Mouse (Mus musculus): ENCODE measurements at regions not wholly inside any gene's neighbourhood (a gene's known extent, or its start where the extent isn't known, plus 50 kb on each side); places are given as distances from the start of the nearest gene placed in this dataset.

DNA sequence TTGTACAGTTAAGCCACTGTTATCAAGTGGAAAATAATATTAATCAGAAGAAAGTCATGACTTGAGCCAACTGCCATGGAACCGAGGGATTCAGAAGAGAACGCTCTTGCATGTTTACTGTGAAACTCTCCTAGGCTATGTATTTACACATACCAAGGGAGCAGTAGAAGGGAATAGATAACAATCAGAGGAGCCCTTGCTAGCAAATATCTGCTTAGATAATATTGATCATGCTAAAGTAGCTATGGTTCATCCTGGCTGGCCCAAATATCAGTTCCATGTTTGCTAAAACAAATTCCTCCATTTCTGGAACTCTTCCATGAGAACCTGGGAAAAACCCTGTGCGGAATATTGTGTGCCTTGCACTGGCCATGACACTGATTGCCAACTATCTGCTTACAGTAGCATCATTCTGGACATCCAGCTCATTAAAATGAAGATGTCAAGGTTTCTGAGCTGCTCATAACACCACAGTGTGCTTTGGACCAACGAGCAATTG, 179.5 kb upstream of the Tmem72 start:
- DNase-seq, result no peak
- intact Hi-C loops (cut with DNase I), result no loop called here

DNA sequence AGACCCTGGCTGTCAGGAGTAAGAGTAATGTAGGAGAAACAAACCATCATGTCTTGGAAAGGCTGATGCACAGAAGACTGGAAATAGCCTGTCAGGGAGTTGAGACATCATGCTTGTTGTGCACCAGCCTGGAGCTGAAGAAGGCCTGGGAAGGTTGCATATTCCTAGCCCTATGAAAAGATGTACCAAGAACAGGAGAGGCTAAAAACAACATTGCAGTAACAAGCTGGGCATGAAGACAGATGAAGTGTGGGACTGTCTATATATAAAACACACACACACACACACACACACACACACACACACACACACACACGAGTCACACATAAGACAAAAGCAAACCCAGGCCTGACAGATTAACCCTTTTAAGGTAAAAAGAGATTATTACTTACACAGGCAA, 185.1 kb upstream of the Tmem72 start:
- no peak for DNase-seq
- intact Hi-C loops (cut with DNase I), result no loop called here

DNA sequence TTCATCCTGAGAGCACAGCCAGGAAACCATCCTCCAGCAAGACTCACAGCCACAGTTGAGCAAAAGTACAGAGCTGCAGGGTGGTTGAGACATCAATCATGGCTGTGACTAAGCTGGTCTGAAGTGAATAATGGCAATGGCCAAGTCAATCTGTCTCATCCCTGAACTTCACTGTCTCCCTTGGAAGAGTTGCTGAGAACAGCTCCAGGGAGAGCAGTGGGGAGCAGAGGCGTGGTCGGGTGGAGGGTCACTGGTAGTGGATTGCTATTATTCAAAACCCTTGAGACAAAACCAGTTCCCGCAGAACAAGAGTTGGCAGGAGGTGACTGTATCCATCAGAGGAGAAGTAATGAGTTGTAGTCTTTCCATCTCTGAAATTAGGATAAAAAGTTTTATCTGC, 185.7 kb upstream of the Tmem72 start:
- no peak for DNase-seq
- intact Hi-C loops (cut with DNase I), result no loop called here

DNA sequence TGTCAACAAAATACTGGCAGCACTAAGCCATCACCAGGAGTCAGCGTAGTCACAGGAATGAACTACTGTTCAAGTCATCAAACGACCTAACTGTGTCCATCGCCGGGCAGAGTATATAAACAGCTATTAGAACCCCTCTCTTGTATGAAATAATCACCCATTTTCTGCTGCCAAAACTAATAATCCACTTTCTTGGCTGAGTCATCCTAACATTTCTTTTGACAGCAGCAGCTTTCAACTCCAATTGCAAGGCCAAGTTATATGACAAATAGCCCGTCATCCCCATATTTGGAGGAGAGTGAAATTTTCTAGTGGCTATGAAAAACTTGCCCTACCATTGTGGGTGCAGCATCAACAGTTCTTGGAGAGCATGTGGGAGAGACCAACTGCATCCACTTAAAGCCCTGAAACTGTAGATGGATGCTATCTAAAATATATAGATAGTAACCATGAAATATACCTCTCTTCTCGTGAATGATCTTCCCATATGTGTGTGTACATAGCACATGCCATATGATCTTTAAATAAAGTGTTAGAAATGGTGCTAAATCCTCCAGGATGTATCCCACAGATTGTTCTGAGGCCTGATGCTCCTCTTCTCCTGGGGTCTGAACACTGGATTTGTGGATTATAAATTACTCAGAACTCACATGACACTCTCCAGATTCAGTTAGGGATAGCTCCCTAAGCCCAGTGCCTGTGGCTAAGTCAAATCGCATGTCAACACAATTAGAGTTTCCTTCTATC, 189.9 kb upstream of the Tmem72 start:
- DNase-seq, result no peak
- intact Hi-C loops (cut with DNase I), result no loop called here

DNA sequence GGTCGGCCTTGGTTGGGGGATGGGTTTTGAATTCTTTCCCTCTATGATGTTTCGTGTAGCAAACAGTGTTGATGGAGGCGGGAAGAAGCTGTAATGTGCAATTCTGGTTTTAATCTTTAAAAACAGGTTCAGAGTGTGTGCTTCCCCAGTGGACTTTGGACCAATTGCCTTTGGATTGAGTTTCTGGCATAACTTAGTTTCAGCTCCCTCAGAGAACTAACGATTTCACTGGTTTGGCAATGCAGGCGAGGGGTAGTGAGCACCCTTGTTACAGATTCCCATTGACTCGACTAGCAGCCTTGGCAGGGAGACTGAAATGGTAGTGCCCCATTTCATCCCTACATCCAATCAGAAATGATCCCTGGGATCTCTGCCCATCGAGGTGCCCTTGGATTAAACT, 193.9 kb upstream of the Tmem72 start:
- intact Hi-C loops (cut with DNase I), result no loop called here
- DNase-seq, result no peak

DNA sequence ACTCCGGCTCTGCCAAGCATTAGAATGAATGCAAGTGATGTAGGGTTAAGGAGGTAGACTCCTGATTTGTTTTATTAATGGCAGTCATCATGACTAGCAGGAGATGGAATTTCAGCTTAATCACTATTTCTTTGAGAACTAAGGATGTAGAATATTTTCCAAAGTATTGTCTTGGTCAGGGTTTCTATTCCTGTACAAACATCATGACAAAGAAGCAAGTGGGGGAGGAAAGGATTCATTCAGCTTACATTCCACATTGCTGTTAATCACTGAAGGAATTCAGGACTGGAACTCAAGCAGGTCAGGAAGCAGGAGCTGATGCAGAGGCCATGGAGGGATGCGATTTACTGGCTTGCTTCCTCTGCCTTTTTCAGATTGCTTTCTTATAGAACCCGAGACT, 195.4 kb upstream of the Tmem72 start:
- intact Hi-C loops (cut with DNase I), result no loop called here
- DNase-seq, result no peak

DNA sequence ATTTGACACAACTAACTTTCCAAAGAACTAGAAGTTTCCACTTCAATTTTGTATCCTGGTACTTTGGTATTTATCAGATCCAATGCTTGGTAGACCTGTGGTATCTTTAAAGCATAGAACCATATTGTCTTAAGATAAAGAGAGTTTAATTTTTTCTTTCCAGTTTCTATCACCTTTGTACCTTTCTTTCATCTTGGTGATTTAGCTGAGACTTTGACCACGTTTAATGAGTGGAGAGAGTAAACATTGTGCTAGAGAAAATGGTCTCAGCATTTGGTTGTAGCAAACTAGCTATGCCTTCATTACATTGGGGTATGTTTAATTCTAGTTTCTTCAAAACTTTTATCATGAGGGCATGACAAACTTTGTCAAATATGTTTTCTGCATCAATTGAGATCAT, 197.4 kb upstream of the Tmem72 start:
- DNase-seq, result no peak
- intact Hi-C loops (cut with DNase I), result no loop called here

DNA sequence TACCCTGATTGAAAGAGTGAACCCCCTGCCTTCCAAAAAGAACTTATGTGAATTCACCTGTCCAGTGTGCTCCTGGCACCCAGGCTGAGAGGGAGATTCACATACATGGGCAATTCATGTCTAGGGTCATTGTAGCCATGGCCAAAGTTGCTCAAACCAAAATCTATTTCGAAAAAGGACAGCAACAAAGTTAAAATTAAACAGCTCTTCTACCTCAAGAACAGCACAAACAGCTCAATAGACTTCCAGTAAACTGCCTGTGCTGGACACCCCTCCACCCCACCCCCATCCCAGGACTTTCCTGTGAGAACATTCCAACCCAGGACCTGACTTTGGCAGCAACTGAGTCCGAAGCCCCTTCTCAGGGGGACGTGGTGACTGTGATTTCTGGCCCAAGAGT, 218.3 kb upstream of the Tmem72 start:
- intact Hi-C loops (cut with DNase I), result no loop called here
- no peak for DNase-seq

DNA sequence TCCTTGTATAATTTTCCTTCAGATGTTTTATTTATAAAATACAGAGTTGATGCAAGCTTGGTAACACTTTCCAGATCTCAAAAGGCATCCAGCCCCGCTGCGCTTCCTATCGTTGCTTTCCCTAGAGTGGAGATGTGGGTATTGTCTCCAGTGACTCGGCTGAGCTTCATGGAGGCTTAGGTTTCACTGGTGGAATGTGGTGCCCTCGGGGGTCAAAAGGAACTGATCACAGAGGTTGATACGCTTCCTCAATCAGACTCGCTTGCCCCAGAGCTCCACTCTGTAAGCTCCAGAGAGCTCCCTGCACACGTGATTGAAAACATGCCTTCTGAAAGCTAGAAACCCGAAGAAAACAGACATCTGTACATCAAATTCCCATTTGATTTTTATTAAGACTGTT, 224.9 kb upstream of the Tmem72 start:
- intact Hi-C loops (cut with DNase I), result no loop called here
- no peak for DNase-seq

DNA sequence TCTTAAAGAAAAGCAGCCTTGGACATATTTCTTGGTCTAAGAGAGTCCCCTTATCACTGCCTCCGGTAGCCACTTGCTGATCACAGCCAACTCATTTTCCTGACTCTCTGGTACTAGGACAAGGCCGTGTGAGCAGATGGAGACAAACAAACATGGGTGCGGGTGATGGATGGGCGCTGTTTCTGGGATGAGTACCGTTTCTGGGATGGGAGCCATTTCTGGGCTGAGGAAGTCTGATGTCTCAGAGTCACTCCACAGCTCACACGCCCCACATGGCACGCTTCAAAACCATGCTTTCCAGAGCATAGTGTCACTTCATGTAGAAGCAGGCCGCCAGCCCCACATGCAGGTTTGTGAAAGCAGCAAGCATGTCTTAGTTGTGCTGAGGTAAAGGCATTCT, 225.6 kb upstream of the Cxcl12 start:
- no peak for DNase-seq
- intact Hi-C loops (cut with DNase I), result no loop called here

DNA sequence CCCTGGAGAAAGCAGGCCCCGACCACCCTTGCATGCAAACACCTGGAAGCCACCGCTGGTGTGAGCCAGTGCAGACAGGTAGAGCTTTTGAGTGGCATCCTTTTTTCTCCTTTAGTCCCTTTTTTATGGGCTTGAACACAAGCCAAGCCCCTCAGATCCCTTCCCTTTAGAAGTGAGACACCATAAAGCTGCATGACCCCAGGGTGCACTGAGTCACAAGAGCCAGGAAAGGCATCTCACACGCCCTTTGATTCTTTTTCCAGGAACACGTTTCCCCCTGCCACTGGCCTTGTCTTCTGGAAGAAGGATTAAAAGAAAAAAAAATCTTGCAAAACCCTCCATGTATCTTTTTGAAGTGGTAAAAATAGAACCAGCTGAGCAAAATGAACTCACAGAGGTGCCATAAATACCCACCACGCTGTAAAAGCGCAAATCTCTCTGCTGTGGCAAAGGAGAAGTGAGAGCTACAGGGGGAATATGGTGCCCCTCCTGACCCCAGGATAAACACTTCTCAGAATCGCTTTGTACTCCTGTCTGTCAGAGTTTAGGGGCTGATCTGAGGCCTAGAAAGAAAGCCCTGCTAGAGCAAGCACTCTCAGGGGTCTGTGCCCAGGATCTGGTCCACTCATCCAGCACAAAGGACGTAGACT, 222.1 kb upstream of the Cxcl12 start:
- DNase-seq, result no peak
- intact Hi-C loops (cut with DNase I), result no loop called here

DNA sequence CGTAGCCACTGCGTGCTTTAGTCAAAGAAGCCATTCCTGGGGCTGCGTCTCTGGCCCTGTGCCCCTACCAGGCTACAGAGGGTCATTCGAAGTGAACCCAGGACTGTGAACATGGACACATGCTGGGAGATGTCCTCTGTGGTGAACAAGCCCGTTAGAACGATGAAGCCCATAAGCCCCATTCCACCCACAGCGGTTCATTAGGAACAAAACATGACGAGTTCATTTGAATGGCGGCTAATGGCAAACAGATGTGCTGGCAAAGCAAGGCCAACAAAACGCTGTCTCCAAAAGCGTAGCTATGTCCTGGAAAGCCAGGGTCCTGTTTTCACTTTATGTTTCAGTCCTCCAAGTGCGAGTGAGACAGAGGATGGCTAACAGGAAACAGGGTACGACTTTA, 208.7 kb upstream of the Cxcl12 start:
- intact Hi-C loops (cut with DNase I), result no loop called here
- DNase-seq, result no peak

DNA sequence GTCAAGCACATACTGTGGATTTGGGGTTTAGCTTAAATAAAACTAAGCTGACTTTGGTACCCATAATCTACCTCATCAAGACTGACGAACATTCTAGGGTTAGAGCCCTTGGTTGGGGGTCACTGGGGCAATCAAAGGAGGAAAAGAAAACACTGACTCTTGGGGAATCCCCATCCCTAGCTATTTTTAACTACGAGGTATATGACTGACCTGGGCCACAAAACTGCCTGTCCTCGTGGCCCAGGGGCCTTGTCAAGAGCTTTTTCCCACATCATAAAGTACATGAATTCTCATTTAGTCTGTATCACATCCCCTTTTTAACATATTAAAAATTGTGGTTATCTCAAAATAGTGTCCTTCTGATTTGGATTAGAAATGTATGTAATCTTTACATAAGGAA, 207.7 kb upstream of the Cxcl12 start:
- no peak for DNase-seq
- intact Hi-C loops (cut with DNase I), result no loop called here

DNA sequence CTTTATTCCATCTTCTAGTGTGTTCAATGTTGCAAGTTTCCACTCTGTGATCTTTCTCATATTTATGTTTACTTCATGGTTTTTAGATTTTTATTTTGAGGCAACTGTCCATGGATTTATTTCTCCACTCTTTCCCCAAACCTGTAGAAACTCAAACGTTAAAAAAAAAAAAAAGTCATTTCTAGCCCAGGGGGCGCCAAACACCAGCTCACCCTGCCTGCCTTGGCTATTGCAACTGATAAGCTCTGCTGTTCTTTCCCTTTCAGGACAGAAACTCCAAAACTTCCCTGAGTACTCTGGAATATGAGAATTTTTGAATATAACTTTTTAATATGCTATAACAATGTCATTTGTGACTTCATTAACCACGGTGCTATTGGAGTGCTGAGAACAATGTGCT, 201.9 kb upstream of the Cxcl12 start:
- intact Hi-C loops (cut with DNase I), result no loop called here
- DNase-seq, result no peak

DNA sequence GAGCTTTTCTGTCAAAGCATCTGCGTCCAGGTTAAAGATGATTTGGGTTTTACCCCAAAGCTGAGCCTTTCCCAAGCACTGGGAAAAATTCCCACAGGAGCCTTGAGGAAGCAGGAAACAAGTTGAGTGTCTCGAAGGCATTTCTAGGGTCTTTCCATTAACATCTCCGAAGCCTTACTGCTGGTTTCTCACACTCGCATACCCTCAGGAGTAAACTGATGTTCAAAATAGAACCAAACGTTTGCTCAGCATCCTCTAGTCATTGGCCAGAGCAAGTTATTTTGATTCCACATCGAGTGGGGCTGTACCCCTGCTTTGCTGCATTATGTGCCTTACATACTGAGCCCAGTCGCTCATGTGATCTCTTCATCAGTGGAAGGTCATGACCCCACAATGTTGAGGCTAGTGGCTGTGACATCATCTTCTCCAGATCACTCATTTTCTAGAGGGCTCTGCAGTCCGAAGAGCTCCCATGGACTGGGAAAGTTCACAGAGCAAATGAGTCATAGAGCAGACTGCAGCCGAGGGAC, 198.9 kb upstream of the Cxcl12 start:
- no peak for DNase-seq

DNA sequence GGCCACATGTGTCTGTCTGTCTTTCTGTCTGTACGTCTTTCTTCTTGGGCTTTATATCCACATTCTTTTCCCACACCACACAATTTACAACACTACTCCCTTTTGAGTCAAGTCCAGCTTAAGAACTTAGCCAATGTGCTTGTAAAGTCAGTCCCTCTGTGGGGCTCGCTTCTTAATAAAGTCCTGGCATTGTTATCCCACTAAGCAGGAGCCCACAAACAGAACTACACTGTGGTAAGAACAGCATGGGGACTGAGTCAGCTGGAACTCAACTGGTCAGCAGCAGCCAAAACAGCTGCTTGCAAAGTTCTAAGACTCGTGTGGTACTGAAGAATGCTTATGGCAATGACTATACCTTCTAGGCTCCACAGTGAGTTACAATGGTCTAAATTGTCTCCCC, 193.5 kb upstream of the Cxcl12 start:
- no peak for DNase-seq
- intact Hi-C loops (cut with DNase I), result no loop called here

More for the DNA sequence above, 198.9 kb upstream of the Cxcl12 start:
- intact Hi-C loops (cut with DNase I), result no loop called here

DNA sequence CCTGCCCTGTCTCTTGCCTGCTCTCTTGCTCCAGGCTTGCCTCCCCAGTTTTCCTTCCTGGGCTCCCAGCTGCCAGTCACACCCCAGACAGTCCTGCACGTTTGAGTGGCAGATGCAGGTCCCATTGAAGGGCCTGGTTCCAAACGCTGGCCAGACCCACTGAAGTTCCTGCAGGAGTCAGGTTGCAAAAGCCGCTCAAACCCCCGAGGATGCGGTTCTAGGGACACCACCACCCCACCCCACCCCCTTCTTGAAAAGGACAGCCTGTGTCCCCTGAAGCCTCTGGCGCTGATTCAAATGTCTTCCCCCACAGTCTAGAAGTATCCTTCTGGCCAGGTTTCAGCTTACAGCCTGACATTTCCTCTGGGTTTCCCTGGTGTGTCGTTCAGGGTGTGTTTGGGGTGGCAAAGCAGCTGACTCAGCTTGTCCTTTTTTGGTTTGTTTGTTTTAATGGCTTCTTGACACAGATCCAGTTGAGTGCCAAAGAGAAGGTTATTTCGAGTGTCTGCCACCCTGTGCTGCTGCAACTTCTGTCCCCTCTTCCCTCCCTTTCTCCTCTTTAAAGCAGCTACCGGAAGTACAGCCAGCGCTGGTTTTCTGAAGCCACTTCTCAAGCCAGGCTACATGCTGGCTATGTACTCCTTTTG, 187.9 kb upstream of the Cxcl12 start:
- intact Hi-C loops (cut with DNase I), result no loop called here
- peak; percentile 64 for DNase-seq

DNA sequence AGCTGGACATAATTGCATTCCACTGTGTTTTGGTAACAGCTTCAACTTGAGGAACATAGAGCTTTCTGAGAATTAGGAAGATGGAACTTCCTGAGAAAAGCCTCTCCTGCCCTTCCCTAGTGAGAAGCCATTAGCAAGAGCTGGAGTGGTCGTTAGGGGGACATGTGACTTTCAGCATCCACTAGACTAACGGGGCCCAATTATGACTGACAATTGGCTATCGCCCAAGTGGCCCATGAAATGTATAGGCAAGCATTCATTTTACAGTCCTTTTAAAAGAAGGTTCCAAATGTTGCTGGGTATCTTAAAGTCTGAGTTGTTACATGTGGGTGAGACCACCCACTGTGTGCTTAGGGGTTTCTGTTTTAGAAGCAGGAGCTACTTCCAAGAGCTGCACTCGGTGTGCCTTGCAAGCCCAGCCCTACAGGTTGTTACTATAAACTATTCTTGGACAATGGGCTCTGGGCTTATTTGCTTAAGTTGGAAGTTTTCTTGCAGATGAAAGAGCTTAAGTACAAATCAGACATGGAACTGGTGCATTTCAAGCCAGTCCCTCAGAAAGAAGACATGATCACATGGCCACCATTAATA, 183.1 kb upstream of the Cxcl12 start:
- DNase-seq, result no peak
- intact Hi-C loops (cut with DNase I), result no loop called here

DNA sequence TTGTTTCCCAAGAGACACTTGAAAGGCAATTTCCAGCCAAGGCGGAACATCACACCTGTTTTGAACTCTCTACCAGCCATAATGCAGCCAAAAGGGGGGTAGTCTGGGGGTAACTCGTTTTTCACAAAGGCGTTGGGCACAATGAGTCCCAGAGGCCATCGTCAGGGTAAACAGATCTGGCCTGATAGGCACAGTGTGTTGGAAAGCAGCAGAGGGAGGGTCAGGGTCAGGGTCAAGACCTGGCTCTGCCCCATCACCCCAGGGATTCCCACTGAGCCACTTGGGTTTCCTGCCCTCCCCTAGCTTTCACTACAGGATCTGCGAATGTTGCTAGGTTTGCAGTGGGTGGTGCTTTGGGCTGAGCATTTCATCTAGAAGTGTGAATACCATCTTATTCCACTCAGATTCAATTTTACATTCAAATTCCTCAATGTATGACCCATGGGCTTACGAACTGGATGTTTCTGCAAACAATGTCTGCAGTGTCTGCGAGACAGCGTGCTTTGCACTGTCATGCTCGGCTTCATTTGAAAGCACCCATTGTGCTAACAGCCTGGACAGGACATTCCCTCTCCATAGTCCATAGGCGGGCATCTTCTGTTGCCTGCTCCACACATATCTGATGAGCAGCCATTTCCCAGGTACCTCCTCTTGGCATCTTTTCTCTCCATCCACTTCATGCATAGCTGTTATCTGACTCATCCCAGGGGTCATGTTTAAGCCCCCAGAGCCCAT, 181.9 kb upstream of the Cxcl12 start:
- intact Hi-C loops (cut with DNase I), result no loop called here
- no peak for DNase-seq

DNA sequence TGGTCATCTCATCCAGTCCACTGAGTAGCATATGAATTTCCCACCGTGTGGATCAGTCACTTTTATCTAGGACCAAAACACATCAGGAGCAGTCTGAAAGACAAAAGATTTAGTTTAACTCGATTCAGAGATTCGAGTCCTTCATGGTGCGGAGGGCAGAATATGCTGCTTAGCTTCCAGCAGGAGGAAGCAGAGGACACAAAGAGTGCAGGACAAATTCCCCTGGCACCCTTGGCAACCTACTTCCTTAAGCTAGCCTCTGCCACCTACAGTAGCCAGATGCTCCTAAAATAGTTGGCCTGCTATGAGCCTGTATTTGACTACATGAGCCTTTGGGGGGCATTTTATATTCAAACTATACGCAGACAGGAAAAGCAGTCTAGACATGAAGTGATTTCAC, 181.1 kb upstream of the Cxcl12 start:
- DNase-seq, result no peak
- intact Hi-C loops (cut with DNase I), result no loop called here
